Mouse (Mus musculus) hindbrain, embryonic 16.5 days (tissue): ENCODE data around the gene Vwa8. TPM values are rescaled to one million over a fixed set of nuclear protein-coding genes. Genes with fewer than 3 reads are reported as not detected.

Experiments
- ATAC-seq: fragments of 200-750 bp; cut with Nextera tagmentation; 2 replicates; pipeline ENCODE4 v1.8.0; 2017; ENCODE audit warnings: moderate TSS enrichment, moderate library complexity
- H3K27ac ChIP-seq: fragments of 300-500 bp; sonication (generic); 2 replicates; pipeline ENCODE4 v1.5.1; 2014; ENCODE audit warnings: low read depth, mild to moderate bottlenecking, control low read depth, low read length, moderate library complexity
- H3K27me3 ChIP-seq: fragments of 300-500 bp; sonication (generic); replicated peaks from 2 replicates; pipeline ENCODE4 v1.6.1; 2014; ENCODE audit warnings: low read length; ENCODE audit not compliant: control insufficient read depth, insufficient read depth
- H3K36me3 ChIP-seq: fragments of 300-500 bp; sonication (generic); 2 replicates; pipeline ENCODE4 v1.6.1; 2014; ENCODE audit warnings: mild to moderate bottlenecking, low read length, moderate library complexity, mixed read lengths; ENCODE audit not compliant: control insufficient read depth, insufficient read depth
- H3K4me1 ChIP-seq: fragments of 300-500 bp; sonication (generic); 2 replicates; pipeline ENCODE4 v1.6.1; 2014; ENCODE audit warnings: low read depth, low read length; ENCODE audit not compliant: control insufficient read depth, insufficient read depth
- H3K4me2 ChIP-seq: fragments of 300-500 bp; sonication (generic); 2 replicates; pipeline ENCODE4 v1.6.1; 2014; ENCODE audit warnings: mild to moderate bottlenecking, low read length, control low read depth, moderate library complexity
- H3K4me3 ChIP-seq: fragments of 300-500 bp; sonication (generic); 2 replicates; pipeline ENCODE4 v1.5.1; 2014; ENCODE audit warnings: mild to moderate bottlenecking, low read length, control low read depth, moderate library complexity
- H3K9ac ChIP-seq: fragments of 300-500 bp; sonication (generic); 2 replicates; pipeline ENCODE4 v1.6.1; 2014; ENCODE audit warnings: low read depth, mild to moderate bottlenecking, control low read depth, low read length, moderate library complexity
- H3K9me3 ChIP-seq: fragments of 300-500 bp; sonication (generic); 2 replicates; pipeline ENCODE4 v1.6.1; 2014; ENCODE audit warnings: mild to moderate bottlenecking, low read length, moderate library complexity; ENCODE audit not compliant: control insufficient read depth
- WGBS: fragments of 180-500 bp; shearing (Covaris S2); extraction: QIAGEN DNeasy Blood & Tissue Kit; methylation state at CpG from one replicate; pipeline ENCODE4 v1.1.7; 2014; 5-methylcytosine and 5-hydroxymethylcytosine counted together
- polyA plus RNA-seq: library from polyadenylated mRNA; unstranded; fragments of >200 nt; fragmentation: Nextera tagmentation; extraction: Ambion mirVana; gene quantifications from 2 replicates; pipeline ENCODE4 v1.2.1, GENCODE M21; 2015

The Vwa8 gene
- polyA plus RNA-seq, 1 experiment from 2014 or later: 7.9 TPM

DNA sequence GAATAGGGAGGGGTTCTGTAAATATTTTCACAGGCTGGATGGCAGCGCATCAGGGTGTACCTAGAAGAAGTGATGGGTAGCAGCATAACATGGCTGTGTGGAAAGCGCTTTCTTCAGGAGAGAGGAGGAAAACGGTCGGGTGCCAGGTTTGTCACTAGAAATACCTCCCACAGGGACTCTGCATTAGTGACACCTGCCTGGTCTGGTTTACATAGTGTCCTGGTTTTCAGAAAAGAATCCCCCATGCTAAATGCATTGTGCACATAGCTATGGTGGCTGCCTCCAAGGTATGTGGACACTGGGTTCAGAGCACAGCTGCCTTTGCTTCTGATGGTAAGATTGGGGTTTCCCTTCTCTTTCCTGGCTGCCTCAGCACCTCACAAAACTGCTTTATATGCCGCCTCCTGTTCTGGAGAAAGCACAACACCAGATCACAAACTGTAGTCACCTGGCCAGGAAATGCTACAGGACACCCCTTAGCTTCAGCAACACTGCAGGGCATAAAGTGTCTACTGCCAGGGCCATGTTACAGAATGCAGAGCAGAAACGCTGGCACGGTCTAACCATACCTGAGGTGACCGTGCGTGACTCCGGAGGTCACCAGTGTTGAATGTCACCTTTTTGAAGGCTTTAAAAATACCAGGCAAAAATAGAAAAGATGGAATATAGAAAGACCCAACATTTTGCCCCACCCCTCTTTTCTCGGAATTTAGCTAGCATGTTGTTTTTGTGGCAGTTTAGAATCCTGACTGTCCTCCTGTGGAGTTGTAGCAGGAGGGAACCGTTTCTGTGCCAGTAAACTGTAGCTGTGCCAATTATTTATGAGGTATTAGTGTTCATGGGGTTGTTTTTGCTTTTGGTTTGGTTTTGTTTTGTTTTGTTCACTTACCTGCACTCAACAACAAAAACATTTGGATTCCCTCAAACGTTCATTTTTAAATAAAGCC is 295.7 kb downstream of the Vwa8 start:
- no peak overlapping the region for H3K4me3 ChIP-seq
- no peaks in the 10 kb centered on the region for H3K36me3 ChIP-seq
- H3K9me3 ChIP-seq: no peaks in the 10 kb centered on the region
- H3K27ac ChIP-seq: no peak overlapping the region
- no peak overlapping the region for H3K9ac ChIP-seq
- H3K27me3 ChIP-seq: no peaks in the 10 kb centered on the region
- 87% methylated on average over 13 of the region's 13 CpGs for WGBS
- peaks cover 10% of the 10 kb centered on the region for H3K4me1 ChIP-seq
- H3K4me2 ChIP-seq: no peak overlapping the region
- ATAC-seq: no peak

DNA sequence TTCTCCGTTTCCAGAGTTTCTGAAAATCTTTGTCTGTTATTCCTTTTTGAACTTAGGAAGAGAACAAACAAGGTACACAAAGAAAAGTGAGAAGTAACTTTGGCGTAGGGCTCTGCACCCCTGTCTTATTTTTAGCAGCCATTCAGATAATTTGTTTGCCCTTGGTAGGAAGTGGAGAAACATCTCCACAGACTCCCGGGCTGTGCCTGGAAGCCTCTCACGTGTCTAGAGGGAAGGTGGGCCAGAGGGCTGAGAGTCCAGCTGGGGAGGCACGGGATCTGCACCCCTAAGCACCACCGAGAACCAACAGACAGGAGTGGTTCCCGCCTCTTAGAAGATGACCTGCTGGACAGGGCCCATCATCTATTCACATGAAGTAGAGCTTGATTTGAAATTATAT is 302.9 kb downstream of the Vwa8 start:
- H3K36me3 ChIP-seq: no peaks in the 10 kb centered on the region
- H3K4me2 ChIP-seq: no peak overlapping the region
- WGBS: 91% methylated on average over 7 of the region's 7 CpGs
- no peaks in the 10 kb centered on the region for H3K9me3 ChIP-seq
- H3K9ac ChIP-seq: no peak overlapping the region
- H3K4me3 ChIP-seq: no peak overlapping the region
- peaks cover 3% of the 10 kb centered on the region; the same call in 1 of the 2 replicates for H3K4me1 ChIP-seq
- no peak overlapping the region for H3K27ac ChIP-seq
- no peak for ATAC-seq
- H3K27me3 ChIP-seq: no peaks in the 10 kb centered on the region

- Histone ChIP-seq H3K9me3 (no peaks in the 10 kb centered on the region), H3K27me3 (no peaks in the 10 kb centered on the region), H3K9ac (no peak overlapping the region), H3K27ac (no peak overlapping the region), H3K4me2 (no peak overlapping the region), H3K4me3 (no peak overlapping the region), H3K4me1 (peaks cover 13% of the 10 kb centered on the region), H3K36me3 (no peaks in the 10 kb centered on the region)
- 86% methylated on average over 6 of the region's 6 CpGs for WGBS
- ATAC-seq: no peak
Measured at GRCm38 (mm10) chr14:79153896-79154295, 305.0 kb downstream of the Vwa8 start.

GRCm38 (mm10) chr14:79154961-79155360 is 306.1 kb downstream of the Vwa8 start:
- Histone ChIP-seq H3K27ac (no peak overlapping the region), H3K4me1 (peaks cover 13% of the 10 kb centered on the region), H3K9ac (no peak overlapping the region), H3K36me3 (no peaks in the 10 kb centered on the region), H3K4me2 (no peak overlapping the region), H3K27me3 (no peaks in the 10 kb centered on the region), H3K9me3 (no peaks in the 10 kb centered on the region), H3K4me3 (no peak overlapping the region)
- no peak for ATAC-seq
- WGBS: 43% methylated on average over 11 of the region's 11 CpGs

DNA sequence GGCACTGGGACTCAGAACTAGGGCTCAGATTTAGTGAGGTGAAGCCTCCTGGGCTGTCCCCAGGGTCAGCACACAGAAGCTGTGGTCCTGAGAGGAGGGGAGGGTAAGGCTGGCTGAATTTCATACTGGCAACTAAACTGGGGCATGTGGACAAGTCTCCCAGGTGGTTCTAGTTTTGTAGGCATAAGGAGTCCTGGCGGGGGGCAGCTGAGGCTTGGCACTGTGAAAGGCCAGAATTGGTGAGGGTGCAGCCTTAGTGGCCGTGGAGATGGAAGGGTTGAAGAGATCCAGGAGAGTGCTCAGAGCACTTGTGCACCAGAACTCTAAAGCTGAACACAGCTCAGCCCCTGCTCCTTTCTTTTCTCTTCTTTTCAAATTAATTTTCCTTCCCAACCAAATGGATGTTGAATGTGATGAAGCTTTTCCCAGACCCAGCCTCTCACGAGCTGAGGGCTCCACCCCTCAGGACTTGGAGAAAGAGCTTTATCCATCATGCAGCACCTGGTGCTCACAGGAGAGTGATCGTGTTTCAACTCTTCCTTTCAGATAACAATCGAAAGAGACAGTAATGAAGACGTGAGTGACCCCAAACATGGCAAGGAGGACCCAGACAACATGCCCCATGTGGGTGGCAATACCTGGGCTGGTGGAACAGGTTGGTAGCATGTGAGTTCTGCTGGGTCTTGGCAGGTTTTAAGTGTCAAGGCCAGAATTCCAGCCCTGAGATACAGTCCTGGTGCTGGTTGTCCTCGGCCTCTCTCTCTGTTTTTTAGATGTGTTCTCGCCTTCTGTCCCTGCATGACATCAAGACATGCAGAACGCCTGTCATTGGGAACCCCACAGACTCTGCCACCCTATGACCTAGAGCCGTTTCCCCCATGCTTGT is 307.9 kb downstream of the Vwa8 start:
- ATAC-seq: peak; percentile 28
- no peak overlapping the region for H3K4me2 ChIP-seq

DNA sequence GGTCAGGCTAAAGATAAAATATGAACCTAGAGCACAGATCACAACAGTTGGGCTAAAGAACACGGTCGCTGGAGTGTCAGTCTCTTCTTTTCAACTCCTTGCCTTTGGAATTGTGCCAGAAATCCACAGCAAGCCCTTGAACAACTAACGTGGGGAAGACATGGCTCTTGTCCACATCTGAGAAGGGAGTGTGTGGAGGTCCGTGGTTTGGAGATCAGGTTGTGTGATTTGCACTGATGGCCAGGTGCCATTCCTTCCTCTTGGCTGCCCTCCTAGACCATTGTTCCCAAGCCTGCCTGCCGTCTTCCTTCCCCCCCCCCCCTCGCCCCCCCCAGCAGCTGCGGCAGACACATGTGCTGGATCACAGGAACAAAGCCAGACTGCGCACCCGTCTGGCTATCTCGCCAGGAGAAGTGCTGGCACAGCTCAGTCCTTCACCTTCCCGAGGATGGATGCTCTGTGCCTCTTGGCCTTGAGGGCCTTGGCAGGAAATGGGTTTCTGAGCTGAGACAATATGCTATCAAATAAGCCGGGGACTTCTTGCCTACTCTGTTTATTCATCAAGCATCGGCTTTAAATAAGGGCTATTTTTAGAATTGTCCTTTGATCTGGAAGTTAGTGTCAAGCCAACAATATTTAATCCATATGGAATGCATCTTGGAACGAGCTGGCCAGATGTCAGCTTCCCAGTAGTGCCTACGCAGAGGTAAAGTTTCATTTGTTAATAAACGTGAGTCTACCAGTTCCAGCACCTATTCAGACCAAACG is 308.8 kb downstream of the Vwa8 start:
- H3K27me3 ChIP-seq: no peaks in the 10 kb centered on the region; the same call in 1 of the 2 replicates
- 45% methylated on average over 15 of the region's 17 CpGs for WGBS
- H3K36me3 ChIP-seq: no peaks in the 10 kb centered on the region
- H3K4me1 ChIP-seq: peaks cover 13% of the 10 kb centered on the region
- ATAC-seq: peak; percentile 79
- no peaks in the 10 kb centered on the region for H3K9me3 ChIP-seq
- no peak overlapping the region for H3K4me3 ChIP-seq
- H3K4me2 ChIP-seq: 0 out of 2 replicates have a peak overlapping the region, but pooled peaks have one; percentile 1
- 0 out of 2 replicates have a peak overlapping the region, but pooled peaks have one; percentile 3 for H3K27ac ChIP-seq
- H3K9ac ChIP-seq: no peak overlapping the region

More for the DNA sequence above, 307.9 kb downstream of the Vwa8 start:
- H3K27ac ChIP-seq: no peak overlapping the region; the same call in 1 of the 2 replicates
- H3K9me3 ChIP-seq: no peaks in the 10 kb centered on the region
- H3K4me3 ChIP-seq: no peak overlapping the region
- H3K4me1 ChIP-seq: peaks cover 13% of the 10 kb centered on the region
- H3K27me3 ChIP-seq: no peaks in the 10 kb centered on the region; the same call in 1 of the 2 replicates
- no peak overlapping the region for H3K9ac ChIP-seq
- no peaks in the 10 kb centered on the region for H3K36me3 ChIP-seq
- WGBS: 67% methylated on average over 10 of the region's 10 CpGs

- Histone ChIP-seq H3K4me1 (peaks cover 13% of the 10 kb centered on the region), H3K27me3 (no peaks in the 10 kb centered on the region; the same call in 1 of the 2 replicates), H3K9ac (no peak overlapping the region), H3K4me3 (no peak overlapping the region), H3K9me3 (no peaks in the 10 kb centered on the region), H3K4me2 (no peak overlapping the region), H3K27ac (no peak overlapping the region), H3K36me3 (no peaks in the 10 kb centered on the region)
- ATAC-seq: no peak
- 85% methylated on average over 12 of the region's 12 CpGs for WGBS
Measured at GRCm38 (mm10) chr14:79158219-79158521, 309.3 kb downstream of the Vwa8 start.

- Histone ChIP-seq H3K4me2 (no peak overlapping the region), H3K4me1 (peaks cover 13% of the 10 kb centered on the region), H3K9me3 (no peaks in the 10 kb centered on the region), H3K36me3 (no peaks in the 10 kb centered on the region), H3K9ac (no peak overlapping the region), H3K4me3 (no peak overlapping the region), H3K27ac (no peak overlapping the region), H3K27me3 (no peaks in the 10 kb centered on the region; the same call in 1 of the 2 replicates)
- 59% methylated on average over 4 of the region's 4 CpGs for WGBS
- ATAC-seq: no peak
Measured at GRCm38 (mm10) chr14:79158673-79159200, 309.9 kb downstream of the Vwa8 start.
